ENCODE assay signal across 8 mouse cellular contexts in the genomic region with DNA sequence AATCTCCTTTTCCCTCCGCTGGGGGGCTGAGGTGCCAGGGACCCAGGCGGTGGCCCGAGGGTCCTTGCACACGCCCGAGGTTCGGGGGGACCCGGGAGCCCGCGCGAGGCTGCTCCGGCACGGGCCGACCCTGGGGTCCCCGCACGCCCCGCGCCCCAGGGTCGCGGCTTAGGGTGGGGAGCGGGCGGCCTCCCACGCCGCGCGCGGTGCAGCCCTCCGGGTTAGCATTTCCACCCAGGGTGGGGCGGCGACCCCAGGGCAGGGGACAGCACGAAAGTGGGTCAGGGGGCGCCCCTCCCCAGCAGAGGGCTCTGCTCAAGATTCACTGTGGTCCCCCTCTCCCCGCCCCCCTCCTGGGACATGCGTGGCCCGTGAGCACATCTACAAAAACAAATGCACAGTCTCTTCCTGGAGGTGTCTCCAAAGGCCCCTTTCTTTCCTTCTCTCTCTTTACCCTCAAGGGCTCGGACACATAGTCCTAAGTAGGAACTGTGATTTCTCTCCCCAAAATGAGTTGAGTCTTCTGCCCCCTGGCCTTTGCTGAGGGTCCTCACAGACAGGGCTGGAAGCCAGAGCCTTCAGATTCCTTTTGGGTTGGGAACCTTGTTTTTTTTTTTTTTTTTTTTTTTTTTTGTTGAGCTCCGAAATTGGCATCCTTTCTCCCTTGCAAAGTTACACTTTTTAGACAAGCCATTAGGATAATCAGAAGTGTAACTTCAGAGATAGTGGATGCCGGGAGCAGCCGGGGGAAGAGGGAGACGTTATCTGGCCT. TPM values are rescaled to one million over a fixed set of nuclear protein-coding genes. Genes with fewer than 3 reads are reported as not detected.
A peak's percentile ranks its signal among the peaks of the same experiment; 100 is the strongest.
DNase-seq lines count a peak whose midpoint lies in the region; ATAC-seq and TF ChIP-seq lines count a peak whose summit lies in the region.

No protein-coding gene starts in this region.

- H3K4me3 ChIP-seq in heart, embryonic 10.5 days: peak overlapping the region; percentile 90
- H3K4me3 ChIP-seq in embryonic facial prominence, embryonic 14.5 days (ENCODE audit: low read depth, low read length): peak overlapping the region; percentile 77
- peak overlapping the region; percentile 99 for H3K4me3 ChIP-seq in hindbrain, postnatal 0 days (ENCODE audit: low read length)
- H3K4me3 ChIP-seq in liver, postnatal 0 days (ENCODE audit: low read depth, low read length): peak overlapping the region; percentile 93
- peak overlapping the region; percentile 82 for H3K4me3 ChIP-seq in olfactory bulb, adult 2 months (ENCODE audit: insufficient read depth, low read depth, low read length)

- peaks cover 26% of the 10 kb centered on the region for H3K36me3 ChIP-seq in heart, embryonic 10.5 days
- peaks cover 31% of the 10 kb centered on the region for H3K36me3 ChIP-seq in embryonic facial prominence, embryonic 14.5 days (ENCODE audit: control insufficient read depth, insufficient read depth, low read length)
- H3K36me3 ChIP-seq in hindbrain, postnatal 0 days (ENCODE audit: insufficient read depth, low read length): peaks cover 3% of the 10 kb centered on the region; the same call in 1 of the 2 replicates
- H3K36me3 ChIP-seq in liver, postnatal 0 days (replicated peaks; ENCODE audit: insufficient read depth, low read length): peaks cover 12% of the 10 kb centered on the region

- H3K4me1 ChIP-seq in heart, embryonic 10.5 days: peaks cover 21% of the 10 kb centered on the region
- H3K4me1 ChIP-seq in embryonic facial prominence, embryonic 14.5 days (ENCODE audit: control insufficient read depth, insufficient read depth, low read length): no peaks in the 10 kb centered on the region
- H3K4me1 ChIP-seq in hindbrain, postnatal 0 days (ENCODE audit: insufficient read depth, low read length): 0 out of 2 replicates have a peak, but pooled peaks cover 4% of the 10 kb centered on the region
- peaks cover 15% of the 10 kb centered on the region for H3K4me1 ChIP-seq in liver, postnatal 0 days (ENCODE audit: insufficient read depth)
- H3K4me1 ChIP-seq in olfactory bulb, adult 2 months (ENCODE audit: control insufficient read depth, insufficient read depth, low read length): peaks cover 9% of the 10 kb centered on the region

- 4% methylated on average over 39 of the region's 39 CpGs for WGBS in heart, embryonic 10.5 days
- 9% methylated on average over 22 of the region's 39 CpGs for WGBS in embryonic facial prominence, embryonic 14.5 days
- 9% methylated on average over 22 of the region's 39 CpGs for WGBS in hindbrain, postnatal 0 days
- WGBS in liver, postnatal 0 days (ENCODE audit: insufficient replicate concordance): 5% methylated on average over 39 of the region's 39 CpGs
- WGBS in olfactory bulb, adult 2 months: 5% methylated on average over 39 of the region's 39 CpGs

- peak; percentile 16; the same call in 1 of the 2 replicates for TF ChIP-seq CTCF in hindbrain, postnatal 0 days (IDR thresholded peaks at IDR 0.05; ENCODE audit: low read depth)
- no peak for TF ChIP-seq CTCF in liver, postnatal 0 days (IDR thresholded peaks at IDR 0.05; ENCODE audit: low read depth)
- TF ChIP-seq CTCF in olfactory bulb, adult 2 months (IDR thresholded peaks at IDR 0.05; ENCODE audit: insufficient read depth, low read depth, low read length): no peak

- H3K9me3 ChIP-seq in heart, embryonic 10.5 days: no peaks in the 10 kb centered on the region
- no peaks in the 10 kb centered on the region for H3K9me3 ChIP-seq in embryonic facial prominence, embryonic 14.5 days (ENCODE audit: control insufficient read depth, low read length)
- no peaks in the 10 kb centered on the region for H3K9me3 ChIP-seq in hindbrain, postnatal 0 days (ENCODE audit: low read length)
- no peaks in the 10 kb centered on the region for H3K9me3 ChIP-seq in liver, postnatal 0 days (ENCODE audit: low read length)

- no peak for DNase-seq in heart, embryonic 10.5 days (ENCODE audit: low spot score)
- no peak for DNase-seq in heart, adult 9 months (ENCODE audit: low spot score in 2 of 2)
- peak; percentile 37 for DNase-seq in MN1 (ENCODE audit: low spot score)
- DNase-seq in embryonic facial prominence, embryonic 14.5 days (ENCODE audit: low spot score): no peak
- peak; percentile 23 for DNase-seq in hindbrain, postnatal 0 days (ENCODE audit: low spot score)
- DNase-seq in liver, postnatal 0 days: peak; percentile 44
- DNase-seq in layer of hippocampus, adult 11-12 months (ENCODE audit: low spot score): no peak

- H3K4me2 ChIP-seq in embryonic facial prominence, embryonic 14.5 days (ENCODE audit: low read depth, low read length): peak overlapping the region; percentile 99
- peak overlapping the region; percentile 91 for H3K4me2 ChIP-seq in hindbrain, postnatal 0 days (ENCODE audit: low read depth, low read length)
- peak overlapping the region; percentile 94 for H3K4me2 ChIP-seq in liver, postnatal 0 days (ENCODE audit: low read depth, low read length)

- H3K27me3 ChIP-seq in heart, embryonic 10.5 days (ENCODE audit: insufficient read depth, poor library complexity, severe bottlenecking): no peaks in the 10 kb centered on the region
- H3K27me3 ChIP-seq in embryonic facial prominence, embryonic 14.5 days (replicated peaks; ENCODE audit: control insufficient read depth, insufficient read depth, low read length): no peaks in the 10 kb centered on the region
- H3K27me3 ChIP-seq in hindbrain, postnatal 0 days (ENCODE audit: insufficient read depth, low read length): no peaks in the 10 kb centered on the region
- peaks cover 5% of the 10 kb centered on the region; the same call in 1 of the 2 replicates for H3K27me3 ChIP-seq in liver, postnatal 0 days (ENCODE audit: insufficient read depth, low read length)

- TF ChIP-seq POLR2A in olfactory bulb, adult 2 months (IDR thresholded peaks at IDR 0.05; ENCODE audit: insufficient read depth, low read depth, low read length): no peak

- peak overlapping the region; percentile 90 for H3K9ac ChIP-seq in embryonic facial prominence, embryonic 14.5 days (ENCODE audit: low read depth, low read length)
- peak overlapping the region; percentile 90 for H3K9ac ChIP-seq in hindbrain, postnatal 0 days (replicated peaks; ENCODE audit: low read length)
- peak overlapping the region; percentile 96 for H3K9ac ChIP-seq in liver, postnatal 0 days (replicated peaks)

- TF ChIP-seq EP300 in liver, postnatal 0 days (IDR thresholded peaks at IDR 0.05; ENCODE audit: low read depth): no peak

- peak overlapping the region; percentile 96 for H3K27ac ChIP-seq in heart, embryonic 10.5 days
- peak overlapping the region; percentile 81 for H3K27ac ChIP-seq in embryonic facial prominence, embryonic 14.5 days (replicated peaks; ENCODE audit: low read depth, low read length)
- peak overlapping the region; percentile 82 for H3K27ac ChIP-seq in hindbrain, postnatal 0 days
- peak overlapping the region; percentile 86 for H3K27ac ChIP-seq in liver, postnatal 0 days (ENCODE audit: low read depth)
- no peak overlapping the region for H3K27ac ChIP-seq in olfactory bulb, adult 2 months (ENCODE audit: insufficient read depth, low read depth, low read length)

- no peak for ATAC-seq in embryonic facial prominence, embryonic 14.5 days (ENCODE audit: low read depth)
- peak; percentile 51 for ATAC-seq in hindbrain, postnatal 0 days
- ATAC-seq in liver, postnatal 0 days: peak; percentile 26

RNA-seq across cellular contexts. Expression of gene Helz, which starts 0.7 kb away (rescaled TPM):
- 20.9 and 22.4 TPM in 2 replicates for polyA plus RNA-seq in heart, embryonic 10.5 days (2016; fragmentation: Nextera tagmentation; extraction: Ambion mirVana)
- 21.7 and 22.0 TPM in 2 replicates for polyA plus RNA-seq in embryonic facial prominence, embryonic 14.5 days (2014; fragmentation: Nextera tagmentation; extraction: Ambion mirVana)
- total RNA-seq in hindbrain, postnatal 0 days (2014; rRNA removed): 12.8 and 18.3 TPM in 2 replicates
- polyA plus RNA-seq in hindbrain, postnatal 0 days (2015; fragmentation: Nextera tagmentation; extraction: Ambion mirVana): 8.4 and 9.3 TPM in 2 replicates
- polyA plus RNA-seq in liver, postnatal 0 days (2015; fragmentation: Nextera tagmentation; extraction: Ambion mirVana): 3.1 and 3.3 TPM in 2 replicates
- 77.6 TPM in 1 of 2 replicates, not detected in the other for polyA plus RNA-seq in olfactory bulb, adult 2 months (2012; ENCODE audit: insufficient read depth, insufficient read length, low replicate concordance, missing spikeins)

Comparison
In these comparisons a context has a peak if more than half of its experiments do, and no peak if none do; other contexts are left out.
1. DNase-seq: peak in MN1 (single experiment), hindbrain, postnatal 0 days (single experiment) and liver, postnatal 0 days (single experiment); none in heart, embryonic 10.5 days (single experiment), heart, adult 9 months (0 of 2), embryonic facial prominence, embryonic 14.5 days (single experiment) and layer of hippocampus, adult 11-12 months (single experiment).
2. Peak in every context shown above with its lines, with median percentiles within 50 percentile points of each other: H3K4me3 ChIP-seq, H3K4me2 ChIP-seq and H3K9ac ChIP-seq.